Mouse (Mus musculus): Measurements from ENCODE around the gene Prkch.

- TF ChIP-seq CTCF (IDR thresholded peaks at IDR 0.05; ENCODE audit: low read depth) (no peak), EP300 (optimal IDR thresholded peaks at IDR 0.05) (no peak)
Observed at GRCm38 (mm10) chr12:73776401-73776945, 191.9 kb downstream of the Prkch start.

Measured in stomach, postnatal 0 days (tissue).